Mouse (Mus musculus) ES-E14 (cell line): ENCODE data around the gene Mb21d2. TPM values are rescaled to one million over a fixed set of nuclear protein-coding genes. Genes with fewer than 3 reads are reported as not detected.

Experiments
- DNase-seq: peaks from one replicate; pipeline ENCODE4 v3.0.0-alpha.2; 2013; ENCODE audit warnings: low read depth, low spot score
- H3K27ac ChIP-seq: 2 replicates; pipeline ENCODE4 v1.5.1; 2012; ENCODE audit warnings: low read depth, mild to moderate bottlenecking, low read length, moderate library complexity, mixed read lengths; ENCODE audit not compliant: poor library complexity, insufficient read depth, severe bottlenecking
- H3K36me3 ChIP-seq: 2 replicates; pipeline ENCODE4 v1.6.1; 2012; ENCODE audit warnings: mild to moderate bottlenecking, low read length, moderate library complexity, mixed read lengths; ENCODE audit not compliant: control insufficient read depth, poor library complexity, insufficient read depth, severe bottlenecking
- H3K4me1 ChIP-seq, 2 experiments: fragments of 150-350 bp in 1 of 2; sonication (generic) in 1 of 2; 2 replicates each; pipeline ENCODE4 v1.6.1; 2012; ENCODE audit warnings: low read length in 2 of 2, mild to moderate bottlenecking in 1 of 2, mixed read lengths in 1 of 2; ENCODE audit not compliant: control insufficient read depth in 2 of 2, insufficient read depth in 2 of 2, poor library complexity in 1 of 2
- H3K4me3 ChIP-seq, 2 experiments: fragments of 150-350 bp in 1 of 2; sonication (generic) in 1 of 2; 2 replicates each; pipeline ENCODE4 v1.5.1; 2012; ENCODE audit warnings: low read length in 2 of 2, low read depth in 1 of 2, mild to moderate bottlenecking in 1 of 2, mixed read lengths in 1 of 2; ENCODE audit not compliant: insufficient read depth in 1 of 2, poor library complexity in 1 of 2, severe bottlenecking in 1 of 2
- H3K9ac ChIP-seq: 2 replicates; pipeline ENCODE4 v1.6.1; 2012; ENCODE audit warnings: low read depth, mild to moderate bottlenecking, low read length, mixed read lengths; ENCODE audit not compliant: poor library complexity, insufficient read depth, severe bottlenecking
- H3K9me3 ChIP-seq: fragments of 150-350 bp; sonication (generic); 2 replicates; pipeline ENCODE4 v1.6.1; 2012; ENCODE audit warnings: low read depth, mild to moderate bottlenecking, low read length; ENCODE audit not compliant: control insufficient read depth, insufficient read depth
- CHD2 ChIP-seq: IDR thresholded peaks from 2 replicates; pipeline ENCODE4 v1.6.1; 2014; ENCODE audit warnings: mild to moderate bottlenecking, low read depth, low read length, inconsistent platforms
- HCFC1 ChIP-seq: IDR thresholded peaks from 2 replicates; pipeline ENCODE4 v1.6.1; 2012; ENCODE audit warnings: low read length, inconsistent platforms, borderline replicate concordance; ENCODE audit not compliant: insufficient read depth
- MAFK ChIP-seq: IDR thresholded peaks from 2 replicates; pipeline ENCODE4 v1.6.1; 2014; ENCODE audit warnings: mild to moderate bottlenecking, low read depth, low read length, inconsistent platforms; ENCODE audit not compliant: insufficient read depth
- ZC3H11A ChIP-seq: IDR thresholded peaks from 2 replicates; pipeline ENCODE4 v1.6.1; 2012; ENCODE audit warnings: low read depth, mild to moderate bottlenecking, inconsistent platforms, low read length, borderline replicate concordance
- ZNF384 ChIP-seq: IDR thresholded peaks from 2 replicates; pipeline ENCODE4 v1.6.1; 2012; ENCODE audit warnings: low read depth, low read length, inconsistent platforms
- in situ Hi-C, 2 experiments: fragments of 600-800 bp; cut with MboI; formaldehyde crosslinking; loops; one replicate each; pipeline ENCODE4 v1.15.1; 2025; ENCODE audit warnings: low sequenced_read_pairs in 2 of 2, inconsistent platforms in 1 of 2; ENCODE audit not compliant: unreplicated experiment in 2 of 2
- total RNA-seq: library from RNA; depleted of rRNA; stranded (reverse); fragments of 300-350 nt; gene quantifications from 2 replicates; pipeline ENCODE4 v1.2.3, GENCODE M21; 2012

Gene Mb21d2
- total RNA-seq, 1 experiment: 15.3 TPM

GRCm38 (mm10) chr16:28829263-28829955 is 100.1 kb downstream of the Mb21d2 start:
- in situ Hi-C loops: loop anchor here in 1 of 2 experiments (25.0 kb wide), 2 partner anchors 358 to 733 kb away; no protein-coding TSS in a partner anchor
- Histone ChIP-seq H3K27ac (no peak overlapping the region), H3K36me3 (peaks cover 21% of the 10 kb centered on the region), H3K9me3 (no peaks in the 10 kb centered on the region), H3K9ac (no peak overlapping the region), H3K4me1 (no peaks in the 10 kb centered on the region), H3K4me3 (no peak overlapping the region)
- TF ChIP-seq MAFK (no peak), HCFC1 (no peak), CHD2 (no peak), ZNF384 (no peak), ZC3H11A (no peak)
- DNase-seq: no peak

- no peak for DNase-seq
- no peak overlapping the region for H3K4me3 ChIP-seq
- peaks cover 21% of the 10 kb centered on the region for H3K36me3 ChIP-seq
- in situ Hi-C loops: loop anchor here in 1 of 2 experiments (25.0 kb wide), 2 partner anchors 363 to 738 kb away; no protein-coding TSS in a partner anchor
- TF ChIP-seq ZC3H11A (no peak), ZNF384 (no peak), HCFC1 (no peak), MAFK (no peak), CHD2 (no peak)
- H3K27ac ChIP-seq: no peak overlapping the region
- H3K9me3 ChIP-seq: no peaks in the 10 kb centered on the region
- no peaks in the 10 kb centered on the region for H3K4me1 ChIP-seq
- H3K9ac ChIP-seq: no peak overlapping the region
These were observed 104.7 kb downstream of the Mb21d2 start for GRCm38 (mm10) chr16:28824781-28825180.

GRCm38 (mm10) chr16:28821774-28822173 is 107.7 kb downstream of the Mb21d2 start:
- TF ChIP-seq ZC3H11A (no peak), HCFC1 (no peak), ZNF384 (no peak), MAFK (no peak), CHD2 (no peak)
- DNase-seq: no peak
- H3K9ac ChIP-seq: no peak overlapping the region
- H3K4me1 ChIP-seq: no peaks in the 10 kb centered on the region
- no peaks in the 10 kb centered on the region for H3K9me3 ChIP-seq
- no peak overlapping the region for H3K4me3 ChIP-seq
- no peak overlapping the region for H3K27ac ChIP-seq
- H3K36me3 ChIP-seq: peaks cover 6% of the 10 kb centered on the region; the same call in 1 of the 2 replicates
- in situ Hi-C loops: no loop called here

DNA sequence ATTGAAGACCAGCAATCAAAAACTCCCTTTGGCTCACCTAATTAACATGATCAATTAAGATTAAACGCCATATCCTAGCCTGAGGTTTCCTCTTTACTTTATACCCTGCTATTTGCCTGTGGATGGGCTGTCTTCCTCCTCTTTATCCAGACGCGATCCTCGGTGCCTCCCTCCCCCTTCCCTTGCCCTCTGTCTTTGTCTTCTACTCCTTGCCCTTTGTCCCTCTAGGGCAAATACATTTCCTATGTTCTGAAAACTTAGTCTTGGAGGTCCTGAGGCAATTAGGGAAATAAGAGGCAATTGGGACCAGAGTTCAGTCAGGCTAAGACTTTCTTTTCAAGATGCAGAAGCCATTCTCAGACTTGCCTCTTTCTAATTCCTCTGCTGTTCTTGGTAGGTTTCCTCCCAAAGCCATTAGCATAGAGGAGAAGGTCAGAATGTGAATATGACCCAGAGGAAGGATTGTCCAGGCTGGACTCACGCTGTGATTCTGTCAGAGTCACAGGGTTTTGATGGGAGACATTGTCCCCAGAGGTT is 110.7 kb downstream of the Mb21d2 start:
- Histone ChIP-seq H3K4me3 (no peak overlapping the region), H3K27ac (no peak overlapping the region)
- in situ Hi-C loops: no loop called here

More for the DNA sequence above, 110.7 kb downstream of the Mb21d2 start:
- no peak overlapping the region for H3K9ac ChIP-seq
- H3K9me3 ChIP-seq: no peaks in the 10 kb centered on the region
- H3K36me3 ChIP-seq: no peaks in the 10 kb centered on the region
- peaks cover 0 to under 1% of the 10 kb centered on the region in 2 experiments; a peak in 1 of 4 replicates for H3K4me1 ChIP-seq
- TF ChIP-seq ZNF384 (no peak), HCFC1 (no peak)
- no peak for DNase-seq
